ENCODE assay signal across 16 mouse cellular contexts in the genomic region with DNA sequence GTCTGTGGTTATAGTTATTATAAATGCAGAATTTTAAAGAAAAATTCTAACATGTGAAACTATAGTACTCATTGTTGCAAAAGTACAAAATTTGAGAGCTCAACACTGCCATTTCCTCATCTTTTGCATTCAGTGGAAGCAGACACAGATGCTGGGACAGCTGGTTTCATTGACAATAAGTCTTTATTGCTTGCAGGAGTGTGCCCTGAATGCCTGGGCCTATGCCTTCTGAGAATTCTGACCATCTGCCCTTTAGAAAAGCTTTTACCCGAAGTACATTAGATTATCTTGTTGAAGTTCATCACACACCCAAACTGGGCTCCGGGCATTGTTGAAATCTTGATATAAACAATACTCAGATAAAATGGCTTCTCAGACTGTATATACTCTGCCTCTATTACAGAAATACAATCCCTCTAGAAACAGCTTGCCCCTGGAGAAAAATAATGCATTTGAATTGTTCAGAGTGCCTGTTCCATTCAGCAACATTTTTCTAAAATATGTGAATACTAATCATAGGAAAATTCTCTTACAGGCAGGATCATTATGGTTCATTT.
DNase-seq lines count a peak whose midpoint lies in the region; ATAC-seq and TF ChIP-seq lines count a peak whose summit lies in the region.
"Had no signal": no experiment of that assay in that cellular context is flagged by ENCODE, and none has a peak within 500 bp of the region (broad histone marks: within the 10 kb centered on the region; RNA-seq: fewer than 3 reads in every experiment).

No protein-coding gene starts in this region.

- TF ChIP-seq CTCF in lung, adult 2 months (IDR thresholded peaks at IDR 0.05; ENCODE audit: insufficient read depth, low read length), result no peak

- H3K4me3 ChIP-seq in midbrain, embryonic 11.5 days (ENCODE audit: low read depth, low read length), result no peak overlapping the region
- no peak overlapping the region for H3K4me3 ChIP-seq in midbrain, embryonic 16.5 days (ENCODE audit: low read depth, low read length)
- no peak overlapping the region for H3K4me3 ChIP-seq in neural tube, embryonic 12.5 days
- no peak overlapping the region for H3K4me3 ChIP-seq in lung, adult 2 months (replicated peaks; ENCODE audit: extremely low read depth, low read depth, low read length)
- H3K4me3 ChIP-seq: heart, embryonic 15.5 days had no signal

- no peak overlapping the region for H3K9ac ChIP-seq in midbrain, embryonic 11.5 days (ENCODE audit: low read length)
- H3K9ac ChIP-seq in midbrain, embryonic 16.5 days (ENCODE audit: low read depth, low read length), result no peak overlapping the region
- no peak overlapping the region for H3K9ac ChIP-seq in neural tube, embryonic 12.5 days
- H3K9ac ChIP-seq: heart, embryonic 15.5 days; lung, embryonic 14.5 days had no signal

- intact Hi-C loops in heart, postnatal 25 days (cut with DNase I), result no loop called here

- peak; percentile 78 for ATAC-seq in midbrain, embryonic 11.5 days (ENCODE audit: low FRiP score)
- ATAC-seq in midbrain, embryonic 16.5 days, result no peak
- ATAC-seq in neural tube, embryonic 12.5 days (ENCODE audit: low FRiP score, low read depth), result peak; percentile 65; the same call in 1 of the 2 replicates

- H3K9me3 ChIP-seq in midbrain, embryonic 11.5 days (ENCODE audit: control insufficient read depth, low read length), result no peaks in the 10 kb centered on the region
- no peaks in the 10 kb centered on the region for H3K9me3 ChIP-seq in midbrain, embryonic 16.5 days (replicated peaks; ENCODE audit: control insufficient read depth, low read length, poor library complexity, severe bottlenecking)
- H3K9me3 ChIP-seq in neural tube, embryonic 12.5 days, result no peaks in the 10 kb centered on the region
- H3K9me3 ChIP-seq: heart, embryonic 15.5 days had no signal

- H3K4me1 ChIP-seq in midbrain, embryonic 11.5 days (ENCODE audit: control insufficient read depth, insufficient read depth, low read length), result no peaks in the 10 kb centered on the region
- H3K4me1 ChIP-seq in midbrain, embryonic 16.5 days (ENCODE audit: control insufficient read depth, insufficient read depth, low read length), result no peaks in the 10 kb centered on the region
- H3K4me1 ChIP-seq in neural tube, embryonic 12.5 days, result no peaks in the 10 kb centered on the region
- no peaks in the 10 kb centered on the region for H3K4me1 ChIP-seq in lung, adult 2 months (ENCODE audit: control insufficient read depth, insufficient read depth, low read length)
- H3K4me1 ChIP-seq: heart, embryonic 15.5 days had no signal

- no peaks in the 10 kb centered on the region for H3K27me3 ChIP-seq in midbrain, embryonic 11.5 days (ENCODE audit: control insufficient read depth, insufficient read depth, low read length)
- H3K27me3 ChIP-seq in midbrain, embryonic 16.5 days (ENCODE audit: control insufficient read depth, insufficient read depth, low read depth, low read length), result no peaks in the 10 kb centered on the region
- no peaks in the 10 kb centered on the region for H3K27me3 ChIP-seq in neural tube, embryonic 12.5 days (replicated peaks)
- H3K27me3 ChIP-seq: heart, embryonic 15.5 days had no signal

- no peaks in the 10 kb centered on the region for H3K36me3 ChIP-seq in midbrain, embryonic 11.5 days (ENCODE audit: control insufficient read depth, insufficient read depth, low read length)
- H3K36me3 ChIP-seq in midbrain, embryonic 16.5 days (ENCODE audit: control insufficient read depth, insufficient read depth, low read length), result no peaks in the 10 kb centered on the region
- H3K36me3 ChIP-seq in neural tube, embryonic 12.5 days, result no peaks in the 10 kb centered on the region
- H3K36me3 ChIP-seq: heart, embryonic 15.5 days had no signal

- no peak for TF ChIP-seq POLR2A in lung, adult 2 months (IDR thresholded peaks at IDR 0.05; ENCODE audit: borderline replicate concordance, extremely low read depth, low read depth, low read length)

- WGBS in midbrain, embryonic 11.5 days, result 67% methylated on average over 2 of the region's 2 CpGs
- WGBS in midbrain, embryonic 16.5 days, result 42% methylated on average over 2 of the region's 2 CpGs
- 46% methylated on average over 2 of the region's 2 CpGs for WGBS in neural tube, embryonic 12.5 days
- 38% methylated on average over 2 of the region's 2 CpGs for whole genome bisulfite sequencing in lung, adult 2 months

- no peak overlapping the region for H3K27ac ChIP-seq in midbrain, embryonic 11.5 days (ENCODE audit: low read depth, low read length)
- H3K27ac ChIP-seq in midbrain, embryonic 16.5 days (ENCODE audit: low read length), result no peak overlapping the region
- no peak overlapping the region for H3K27ac ChIP-seq in neural tube, embryonic 12.5 days
- H3K27ac ChIP-seq: heart, embryonic 15.5 days had no signal

- no peak for DNase-seq in midbrain, embryonic 11.5 days (ENCODE audit: low spot score, missing footprints)
- DNase-seq in embryo, embryonic 11 days, result peak; percentile 6
- peak; percentile 5 to 14 for DNase-seq in layer of hippocampus, adult 8-10 months (ENCODE audit: low spot score in 2 of 2)
- DNase-seq in lung, adult 2 months, result no peak
- DNase-seq in c-Kit-positive CD71-positive TER-119-positive erythroid progenitor cells, embryonic 14.5 days (ENCODE audit: low spot score), result no peak
- DNase-seq in heart, postnatal 25 days (ENCODE audit: low spot score), result no peak
- DNase-seq: cerebellum, adult 8-10 months; kidney, adult 8-10 months; kidney, postnatal 4 days; lung, embryonic 14.5 days; right cerebral cortex, adult 18-20 months; spleen, adult 18-20 months; thymus, postnatal 36 days had no signal

- no peak overlapping the region for H3K4me2 ChIP-seq in midbrain, embryonic 11.5 days
- no peak overlapping the region for H3K4me2 ChIP-seq in midbrain, embryonic 16.5 days (ENCODE audit: low read length)
- H3K4me2 ChIP-seq in neural tube, embryonic 12.5 days (replicated peaks), result no peak overlapping the region
- H3K4me2 ChIP-seq: heart, embryonic 15.5 days; lung, embryonic 14.5 days had no signal

Comparison
In these comparisons a context has a peak if more than half of its experiments do, and no peak if none do; other contexts are left out.
1. DNase-seq: peak in embryo, embryonic 11 days (single experiment) and layer of hippocampus, adult 8-10 months (2 of 2); none in midbrain, embryonic 11.5 days (single experiment), lung, adult 2 months (single experiment), c-Kit-positive CD71-positive TER-119-positive erythroid progenitor cells, embryonic 14.5 days (single experiment) and heart, postnatal 25 days (single experiment).